Mouse (Mus musculus) spleen, embryonic (tissue): ENCODE results near the gene Mlst8.

ENCODE experiments used
- CTCF ChIA-PET: fragments of 350-600 bp; sonication (Branson Sonifier 250); formaldehyde crosslinking; loops from one replicate; lab custom pipeline; 2022; lab: Charles Lee

Mlst8 gene

GRCm38 (mm10) chr17:24489265-24490030 is 10.6 kb upstream of the Mlst8 start:
- CTCF ChIA-PET, result interaction anchor here (0.5 kb wide), 1 partner anchor 53 kb away, joined by 4 read pairs; no protein-coding TSS in a partner anchor

- CTCF ChIA-PET, result interaction anchor here (0.5 kb wide), 1 partner anchor 53 kb away, joined by 4 read pairs; no protein-coding TSS in a partner anchor
Measured at GRCm38 (mm10) chr17:24488662-24489264, 9.9 kb upstream of the Mlst8 start.

- CTCF ChIA-PET, result no interaction called here
Measured at GRCm38 (mm10) chr17:24488186-24488661, 9.3 kb upstream of the Mlst8 start, which contains the start of gene Caskin1. Gene Caskin1, plus strand, starts transcription at chr17:24488601.

- CTCF ChIA-PET, result interaction anchor here (0.6 kb wide), 3 partner anchors 8 to 316 kb away, joined by 3 read pairs; no protein-coding TSS in a partner anchor
Measured at GRCm38 (mm10) chr17:24485090-24485860, 6.4 kb upstream of the Mlst8 start.

- CTCF ChIA-PET, result no interaction called here
Measured at GRCm38 (mm10) chr17:24483495-24483894, 4.6 kb upstream of the Mlst8 start.

GRCm38 (mm10) chr17:24481027-24481815 is 2.3 kb upstream of the Mlst8 start:
- CTCF ChIA-PET, result no interaction called here

GRCm38 (mm10) chr17:24480201-24480826 is 1.4 kb upstream of the Mlst8 start:
- CTCF ChIA-PET, result no interaction called here

- CTCF ChIA-PET, result interaction anchor here (0.7 kb wide), 2 partner anchors 8 to 486 kb away, joined by 3 to 12 read pairs; no protein-coding TSS in a partner anchor
Measured at GRCm38 (mm10) chr17:24479431-24479830, 553 bp upstream of the Mlst8 start.

- CTCF ChIA-PET, result no interaction called here
Measured at GRCm38 (mm10) chr17:24477985-24478600, 785 bp downstream of the Mlst8 start.

- CTCF ChIA-PET, result no interaction called here
Measured at GRCm38 (mm10) chr17:24477053-24477984, 1.6 kb downstream of the Mlst8 start.

- CTCF ChIA-PET, result no interaction called here
Measured at GRCm38 (mm10) chr17:24476022-24476776, 2.7 kb downstream of the Mlst8 start.

GRCm38 (mm10) chr17:24475586-24475985 is 3.3 kb downstream of the Mlst8 start:
- CTCF ChIA-PET, result no interaction called here

GRCm38 (mm10) chr17:24474557-24474956 is 4.3 kb downstream of the Mlst8 start:
- CTCF ChIA-PET, result no interaction called here

GRCm38 (mm10) chr17:24473612-24474275 is 5.1 kb downstream of the Mlst8 start, which contains the start of gene Bricd5:
Gene Bricd5, plus strand, starts transcription at chr17:24473884.
- CTCF ChIA-PET, result no interaction called here

- CTCF ChIA-PET, result interaction anchor here (0.7 kb wide), 1 partner anchor 204 kb away, joined by 3 read pairs; no protein-coding TSS in a partner anchor
Measured at GRCm38 (mm10) chr17:24472512-24472911, 6.4 kb downstream of the Mlst8 start.

GRCm38 (mm10) chr17:24470701-24471527 is 8.0 kb downstream of the Mlst8 start:
- CTCF ChIA-PET, result interaction anchor here (1.1 kb wide), 1 partner anchor 9 kb away, joined by 3 read pairs; no protein-coding TSS in a partner anchor
